Mouse (Mus musculus): ENCODE data around the gene Kifc1. TPM values are rescaled to one million over a fixed set of nuclear protein-coding genes. Genes with fewer than 3 reads are reported as not detected.
"Not testable (repeated sequence)": the region's sequence is repeated elsewhere in the genome, so short reads cannot be mapped to it uniquely, and the experiment has no call there.

Kifc1 gene
- polyA plus RNA-seq, 1 experiment: 17.1 TPM

GRCm38 (mm10) chr17:33908331-33909076, 18.0 kb upstream of the Kifc1 start:
- under 1% methylated on average over 44 of the region's 44 CpGs for WGBS
- DNase-seq (ENCODE audit: low read depth, low spot score): no peak

GRCm38 (mm10) chr17:33904835-33905234, 14.4 kb upstream of the Kifc1 start, which contains the start of gene Platr17:
Platr17 (plus strand) TSS chr17:33905135.
- DNase-seq (ENCODE audit: low read depth, low spot score): not testable (repeated sequence)
- 30% methylated on average over 4 of the region's 4 CpGs for WGBS

GRCm38 (mm10) chr17:33903911-33904651, 13.6 kb upstream of the Kifc1 start:
- DNase-seq (ENCODE audit: low read depth, low spot score): not testable (repeated sequence)
- 71% methylated on average over 6 of the region's 6 CpGs for WGBS

GRCm38 (mm10) chr17:33902491-33902890, 12.0 kb upstream of the Kifc1 start:
- DNase-seq (ENCODE audit: low read depth, low spot score): no peak
- 79% methylated on average over 7 of the region's 7 CpGs for WGBS

GRCm38 (mm10) chr17:33902079-33902478, 11.6 kb upstream of the Kifc1 start:
- no peak for DNase-seq (ENCODE audit: low read depth, low spot score)
- 28% methylated on average over 4 of the region's 4 CpGs for WGBS

- DNase-seq (ENCODE audit: low read depth, low spot score): no peak
- WGBS: 71% methylated on average over 3 of the region's 4 CpGs
Observed at GRCm38 (mm10) chr17:33901653-33902052, 11.2 kb upstream of the Kifc1 start.

GRCm38 (mm10) chr17:33900989-33901314, 10.5 kb upstream of the Kifc1 start:
- WGBS: 77% methylated on average over 4 of the region's 4 CpGs
- no peak for DNase-seq (ENCODE audit: low read depth, low spot score)

GRCm38 (mm10) chr17:33900281-33900988, 10.0 kb upstream of the Kifc1 start:
- 77% methylated on average over 7 of the region's 7 CpGs for WGBS
- no peak for DNase-seq (ENCODE audit: low read depth, low spot score)

GRCm38 (mm10) chr17:33899642-33900041, 9.2 kb upstream of the Kifc1 start:
- WGBS: 61% methylated on average over 4 of the region's 4 CpGs
- no peak for DNase-seq (ENCODE audit: low read depth, low spot score)

GRCm38 (mm10) chr17:33898193-33898592, 7.7 kb upstream of the Kifc1 start:
- 61% methylated on average over 4 of the region's 4 CpGs for WGBS
- not testable (repeated sequence) for DNase-seq (ENCODE audit: low read depth, low spot score)

- DNase-seq (ENCODE audit: low read depth, low spot score): peak; percentile 55
- 32% methylated on average over 6 of the region's 6 CpGs for WGBS
Observed at GRCm38 (mm10) chr17:33897114-33897794, 6.8 kb upstream of the Kifc1 start.

GRCm38 (mm10) chr17:33893011-33893410, 2.5 kb upstream of the Kifc1 start:
- WGBS: 63% methylated on average over 4 of the region's 4 CpGs
- DNase-seq (ENCODE audit: low read depth, low spot score): not testable (repeated sequence)

- no peak for DNase-seq (ENCODE audit: low read depth, low spot score)
- WGBS: 28% methylated on average over 7 of the region's 7 CpGs
Observed at GRCm38 (mm10) chr17:33892429-33892828, 2.0 kb upstream of the Kifc1 start.

GRCm38 (mm10) chr17:33891892-33892291, 1.4 kb upstream of the Kifc1 start:
- 53% methylated on average over 6 of the region's 6 CpGs for WGBS
- DNase-seq (ENCODE audit: low read depth, low spot score): not testable (repeated sequence)

- no peak for DNase-seq (ENCODE audit: low read depth, low spot score)
- WGBS: 42% methylated on average over 2 of the region's 2 CpGs
Observed at GRCm38 (mm10) chr17:33891357-33891756, 896 bp upstream of the Kifc1 start.

GRCm38 (mm10) chr17:33889941-33890532, 424 bp downstream of the Kifc1 start:
- WGBS: under 1% methylated on average over 38 of the region's 44 CpGs
- not testable (repeated sequence) for DNase-seq (ENCODE audit: low read depth, low spot score)

GRCm38 (mm10) chr17:33888230-33888629, 2.2 kb downstream of the Kifc1 start:
- not testable (repeated sequence) for DNase-seq (ENCODE audit: low read depth, low spot score)

- not testable (repeated sequence) for DNase-seq (ENCODE audit: low read depth, low spot score)
Observed at GRCm38 (mm10) chr17:33887802-33888201, 2.7 kb downstream of the Kifc1 start.

GRCm38 (mm10) chr17:33884320-33884719, 6.1 kb downstream of the Kifc1 start:
- 95% methylated on average over 10 of the region's 11 CpGs for WGBS
- DNase-seq (ENCODE audit: low read depth, low spot score): not testable (repeated sequence)

More at GRCm38 (mm10) chr17:33887802-33888201, 2.7 kb downstream of the Kifc1 start:
- WGBS: 24% methylated on average over 2 of the region's 2 CpGs

All from large intestine, adult 2 months (tissue).